Mouse (Mus musculus) midbrain, postnatal 0 days (tissue): ENCODE results near the gene Gm8994. TPM values are rescaled to one million over a fixed set of nuclear protein-coding genes. Genes with fewer than 3 reads are reported as not detected.
"Not testable (repeated sequence)": the region's sequence is repeated elsewhere in the genome, so short reads cannot be mapped to it uniquely, and the experiment has no call there.

Experiments used
- ATAC-seq: fragments of 200-750 bp; cut with Nextera tagmentation; 2 replicates; pipeline ENCODE4 v1.8.0; 2017; ENCODE audit warnings: moderate number of reproducible peaks, mild to moderate bottlenecking, moderate TSS enrichment, moderate library complexity; ENCODE audit not compliant: low FRiP score
- DNase-seq: peaks from one replicate; pipeline ENCODE4 v3.0.0-alpha.2; 2015; ENCODE audit warnings: low spot score
- H3K27ac ChIP-seq: fragments of 300-500 bp; sonication (generic); 2 replicates; pipeline ENCODE4 v1.5.1; 2014; ENCODE audit warnings: low read depth, mild to moderate bottlenecking, low read length, mixed read lengths
- H3K27me3 ChIP-seq: fragments of 300-500 bp; sonication (generic); 2 replicates; pipeline ENCODE4 v1.6.1; 2014; ENCODE audit warnings: low read length, control low read depth, mixed read lengths; ENCODE audit not compliant: insufficient read depth
- H3K36me3 ChIP-seq: fragments of 300-500 bp; sonication (generic); 2 replicates; pipeline ENCODE4 v1.6.1; 2014; ENCODE audit warnings: low read length, control low read depth, mixed read lengths; ENCODE audit not compliant: insufficient read depth
- H3K4me1 ChIP-seq: fragments of 300-500 bp; sonication (generic); 2 replicates; pipeline ENCODE4 v1.6.1; 2014; ENCODE audit warnings: mild to moderate bottlenecking, control low read depth, antibody characterized with exemption, low read length, mixed read lengths; ENCODE audit not compliant: insufficient read depth
- H3K4me2 ChIP-seq: fragments of 300-500 bp; sonication (generic); 2 replicates; pipeline ENCODE4 v1.6.1; 2014; ENCODE audit warnings: low read depth, mild to moderate bottlenecking, low read length, mixed read lengths; ENCODE audit not compliant: poor library complexity, severe bottlenecking
- H3K4me3 ChIP-seq: fragments of 300-500 bp; sonication (generic); 2 replicates; pipeline ENCODE4 v1.5.1; 2014; ENCODE audit warnings: low read depth, mild to moderate bottlenecking, low read length, moderate library complexity
- H3K9ac ChIP-seq: fragments of 300-500 bp; sonication (generic); replicated peaks from 2 replicates; pipeline ENCODE4 v1.6.1; 2014; ENCODE audit warnings: mild to moderate bottlenecking, low read length, moderate library complexity, mixed read lengths; ENCODE audit not compliant: poor library complexity, severe bottlenecking
- H3K9me3 ChIP-seq: fragments of 300-500 bp; sonication (generic); 2 replicates; pipeline ENCODE4 v1.6.1; 2016; ENCODE audit warnings: low read length, control low read depth
- CTCF ChIP-seq: IDR thresholded peaks from 2 replicates; pipeline ENCODE4 v1.5.1; 2016; ENCODE audit warnings: antibody characterized with exemption, mild to moderate bottlenecking
- WGBS: fragments of 180-500 bp; shearing (Covaris S2); extraction: QIAGEN DNeasy Blood & Tissue Kit; methylation state at CpG from one replicate; pipeline ENCODE4 v1.1.7; 2014; 5-methylcytosine and 5-hydroxymethylcytosine counted together
- polyA plus RNA-seq: library from polyadenylated mRNA; unstranded; fragments of >200 nt; fragmentation: Nextera tagmentation; extraction: Ambion mirVana; gene quantifications from 2 replicates; pipeline ENCODE4 v1.2.1, GENCODE M21; 2015
- total RNA-seq: library from RNA; depleted of rRNA; stranded (reverse); fragments of >200 nt; gene quantifications from 2 replicates; pipeline ENCODE4 v1.2.3, GENCODE M21; 2014

The Gm8994 gene
- total and polyA plus RNA-seq, 2 experiments from 2014 or later = 0.11 TPM; not detected in 1

- Histone ChIP-seq H3K36me3 (no peaks in the 10 kb centered on the region), H3K4me1 (no peaks in the 10 kb centered on the region), H3K27me3 (no peaks in the 10 kb centered on the region), H3K4me2 (no peak overlapping the region), H3K4me3 (no peak overlapping the region), H3K9ac (no peak overlapping the region), H3K9me3 (no peaks in the 10 kb centered on the region), H3K27ac (no peak overlapping the region)
- no peak for ATAC-seq
- no peak for DNase-seq
- 93% methylated on average over 2 of the region's 2 CpGs for WGBS
- no peak for TF ChIP-seq CTCF
Observed at GRCm38 (mm10) chr6:136309487-136309886, 17.9 kb upstream of the Gm8994 start.

- not testable (repeated sequence) for H3K9ac ChIP-seq, H3K9me3 ChIP-seq, H3K27me3 ChIP-seq, DNase-seq, ATAC-seq, H3K4me3 ChIP-seq, H3K36me3 ChIP-seq, H3K4me1 ChIP-seq, H3K4me2 ChIP-seq, H3K27ac ChIP-seq
- WGBS = 96% methylated on average over 26 of the region's 26 CpGs
Observed at GRCm38 (mm10) chr6:136328416-136328815, 1.1 kb downstream of the Gm8994 start.

GRCm38 (mm10) chr6:136340669-136341068 lies 13.3 kb downstream of the Gm8994 start:
- H3K27ac ChIP-seq = no peak overlapping the region
- no peaks in the 10 kb centered on the region for H3K9me3 ChIP-seq
- no peak overlapping the region for H3K4me3 ChIP-seq
- no peaks in the 10 kb centered on the region for H3K27me3 ChIP-seq
- no peak for TF ChIP-seq CTCF
- H3K4me2 ChIP-seq = no peak overlapping the region
- 90% methylated on average over 5 of the region's 5 CpGs for WGBS
- H3K36me3 ChIP-seq = no peaks in the 10 kb centered on the region
- no peaks in the 10 kb centered on the region for H3K4me1 ChIP-seq
- ATAC-seq = no peak
- H3K9ac ChIP-seq = no peak overlapping the region
- no peak for DNase-seq

GRCm38 (mm10) chr6:136341093-136341492 lies 13.8 kb downstream of the Gm8994 start:
- no peak for TF ChIP-seq CTCF
- Histone ChIP-seq H3K9me3 (no peaks in the 10 kb centered on the region), H3K27ac (no peak overlapping the region), H3K4me1 (no peaks in the 10 kb centered on the region), H3K4me2 (no peak overlapping the region), H3K27me3 (no peaks in the 10 kb centered on the region), H3K4me3 (no peak overlapping the region), H3K9ac (no peak overlapping the region), H3K36me3 (no peaks in the 10 kb centered on the region)
- DNase-seq (no peak), ATAC-seq (no peak)
- 89% methylated on average over 1 of the region's 1 CpGs for WGBS

GRCm38 (mm10) chr6:136343868-136344267 lies 16.5 kb downstream of the Gm8994 start:
- ATAC-seq = no peak
- Histone ChIP-seq H3K9me3 (no peaks in the 10 kb centered on the region), H3K4me3 (no peak overlapping the region), H3K27me3 (no peaks in the 10 kb centered on the region), H3K9ac (no peak overlapping the region), H3K36me3 (no peaks in the 10 kb centered on the region), H3K4me2 (no peak overlapping the region), H3K4me1 (no peaks in the 10 kb centered on the region), H3K27ac (no peak overlapping the region)
- WGBS = 79% methylated on average over 7 of the region's 7 CpGs
- no peak for TF ChIP-seq CTCF
- DNase-seq = no peak

- no peak for ATAC-seq
- no peak for DNase-seq
- no peaks in the 10 kb centered on the region for H3K27me3 ChIP-seq
- TF ChIP-seq CTCF = no peak
- H3K4me2 ChIP-seq = no peak overlapping the region
- no peak overlapping the region for H3K4me3 ChIP-seq
- no peaks in the 10 kb centered on the region for H3K4me1 ChIP-seq
- WGBS = 91% methylated on average over 6 of the region's 6 CpGs
- H3K9ac ChIP-seq = no peak overlapping the region
- no peaks in the 10 kb centered on the region for H3K9me3 ChIP-seq
- no peak overlapping the region for H3K27ac ChIP-seq
- no peaks in the 10 kb centered on the region for H3K36me3 ChIP-seq
Observed at GRCm38 (mm10) chr6:136345034-136345433, 17.7 kb downstream of the Gm8994 start.
